Mouse (Mus musculus) adrenal gland, postnatal 36 days (tissue): ENCODE results near the gene Pcmt1. TPM values are rescaled to one million over a fixed set of nuclear protein-coding genes. Genes with fewer than 3 reads are reported as not detected.
A peak's percentile ranks its signal among the peaks of the same experiment; 100 is the strongest.

Experiments used
- DNase-seq, 2 experiments: peaks; one replicate each; pipeline ENCODE4 v3.0.0; 2021; ENCODE audit warnings: mixed read lengths in 1 of 2
- long read RNA-seq, 2 experiments: library from polyadenylated mRNA; stranded (forward); transcript quantifications; one replicate each; pipeline ENCODE4 v2.0.0; 2021; ENCODE audit warnings: borderline sequencing depth in 2 of 2
- total RNA-seq, 2 experiments: library from RNA; stranded (reverse); gene quantifications; 2 replicates each; pipeline ENCODE4 v1.2.3; 2021

The Pcmt1 gene
- 10 to 100 TPM; 71.4 to 78.4 TPM for total RNA-seq
- long read RNA-seq, experiment 1, transcript Pcmt1-202 (8 exons, 2,491 nt), result major isoform, 42 of 123 reads
- long read RNA-seq, experiment 1, transcript Pcmt1-210 (7 exons, 1,132 nt), result minor isoform, 14 of 123 reads
- long read RNA-seq, experiment 1, transcript Pcmt1-208 (8 exons, 2,757 nt), result minor isoform, 38 of 123 reads
- long read RNA-seq, experiment 1, partial matches to known transcripts, result 8 of 123 reads
- long read RNA-seq, experiment 1, other reads (novel, unspliced or antisense), result 21 of 123 reads
- long read RNA-seq, experiment 2, transcript Pcmt1-202 (8 exons, 2,491 nt), result major isoform, 13 of 30 reads
- long read RNA-seq, experiment 2, transcript Pcmt1-208 (8 exons, 2,757 nt), result minor isoform, 10 of 30 reads
- long read RNA-seq, experiment 2, partial matches to known transcripts, result 2 of 30 reads
- long read RNA-seq, experiment 2, other reads (novel, unspliced or antisense), result 3 of 30 reads

DNA sequence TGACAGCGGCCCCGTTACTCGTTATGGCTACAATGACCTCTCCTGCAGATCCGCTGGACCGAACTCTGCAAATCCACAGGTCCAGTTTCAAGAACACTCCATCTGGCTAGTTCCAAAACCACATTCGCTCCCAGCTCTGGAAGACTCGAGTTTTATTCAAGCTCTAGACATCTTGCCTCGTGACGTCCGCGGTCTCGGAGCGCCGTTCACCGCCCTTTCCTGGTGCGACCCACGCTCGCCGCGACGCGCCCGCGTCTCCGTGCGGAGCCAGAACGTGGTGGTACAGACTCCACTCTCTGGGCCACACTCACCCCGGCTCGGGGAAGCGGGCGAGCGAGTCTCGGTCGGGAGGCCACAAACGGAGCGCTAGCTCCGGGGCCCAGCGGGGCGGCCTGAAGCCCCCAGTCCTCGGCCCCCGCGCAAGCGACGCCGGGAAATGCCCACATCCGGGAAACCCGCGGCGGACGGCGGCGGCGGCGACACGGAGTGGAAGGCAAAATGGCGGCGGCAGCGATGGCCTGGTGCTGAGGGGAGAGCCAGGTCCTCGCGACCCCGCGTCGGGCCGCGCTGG is at the start of gene Pcmt1, which contains the start of gene Lats1:
Gene Pcmt1, minus strand, starts transcription at position 406 of the 571 bp plus-strand sequence.
Gene Lats1, plus strand, starts transcription at position 484 of the 571 bp plus-strand sequence.
- peak; percentile 94 for DNase-seq

DNA sequence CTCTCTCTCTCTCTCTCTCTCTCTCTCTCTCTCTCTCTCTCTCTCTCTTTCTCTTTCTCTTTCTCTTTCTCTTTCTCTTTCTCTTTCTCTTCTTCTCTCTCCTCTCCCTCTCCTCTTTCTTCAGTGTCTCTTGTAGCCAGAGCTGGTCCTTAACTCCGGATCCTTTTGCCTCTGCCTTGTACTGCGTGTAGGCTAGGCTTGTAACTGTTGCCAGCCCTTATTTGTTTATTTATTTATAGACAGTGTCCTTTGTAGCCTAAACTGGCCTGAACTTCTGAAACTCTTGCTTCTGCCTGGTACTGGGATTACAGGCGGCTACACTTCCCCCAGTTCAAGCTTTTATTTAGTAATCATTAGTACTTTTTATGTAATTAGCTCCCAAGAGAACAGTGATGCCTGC is 46.1 kb upstream of the Pcmt1 start:
- no peak for DNase-seq

DNA sequence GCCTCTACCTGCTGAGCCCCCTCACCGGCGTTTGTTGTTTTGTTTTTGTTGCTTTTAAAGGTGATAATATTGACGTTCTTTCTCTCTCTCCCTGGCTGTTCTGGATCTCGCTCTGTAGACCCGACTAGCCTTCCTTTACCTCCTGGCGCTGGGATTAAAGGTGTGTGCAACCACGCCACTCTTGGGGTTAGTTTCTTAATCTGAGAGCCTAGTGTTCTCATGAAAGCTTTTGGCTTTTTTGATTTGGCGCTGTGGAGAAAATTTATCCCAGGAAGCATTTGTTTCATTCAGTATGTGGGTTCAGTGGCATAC is 45.5 kb upstream of the Pcmt1 start:
- peak in 1 of 2 experiments; percentile 7 for DNase-seq

DNA sequence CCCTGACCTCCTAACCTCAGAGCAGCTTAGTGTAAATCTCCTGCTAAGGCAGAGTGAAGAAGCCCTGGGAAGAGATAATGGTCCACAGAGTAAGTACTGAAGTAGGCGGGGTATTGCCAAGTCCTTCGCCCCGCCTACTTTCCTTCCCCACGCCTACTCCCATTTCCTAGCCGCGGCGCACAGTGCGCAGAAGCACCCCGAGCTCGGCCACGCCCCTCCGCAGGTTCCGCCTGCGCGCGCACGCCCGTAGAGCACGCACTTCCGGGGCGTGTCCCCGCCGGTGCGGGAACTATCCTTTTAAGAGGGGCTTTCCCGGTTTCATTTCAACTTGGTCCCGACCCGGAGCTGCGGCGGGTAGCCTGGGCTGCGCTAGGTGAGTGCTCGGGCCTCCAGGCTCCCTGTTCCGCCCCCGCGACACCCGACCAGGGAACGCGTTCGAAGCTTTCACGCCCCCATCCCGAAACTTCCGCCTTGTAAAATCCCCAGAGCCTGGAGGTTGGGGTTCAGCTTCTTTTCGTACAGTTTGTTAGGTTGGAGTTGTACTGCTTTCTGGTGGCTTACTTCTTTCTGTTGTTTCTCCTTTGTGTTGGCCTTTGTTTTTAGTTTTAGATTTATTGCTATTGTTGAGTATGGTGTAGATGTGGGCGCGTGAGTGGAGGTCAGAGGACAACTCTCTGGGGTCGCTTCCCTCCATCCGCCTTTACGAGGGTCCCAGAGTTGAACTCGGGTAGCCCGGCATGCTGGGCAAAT is 45.0 kb upstream of the Pcmt1 start, which contains the start of gene Katna1:
Gene Katna1, plus strand, starts transcription at position 250 of the 750 bp plus-strand sequence.
- peak; percentile 96 to 97 for DNase-seq

DNA sequence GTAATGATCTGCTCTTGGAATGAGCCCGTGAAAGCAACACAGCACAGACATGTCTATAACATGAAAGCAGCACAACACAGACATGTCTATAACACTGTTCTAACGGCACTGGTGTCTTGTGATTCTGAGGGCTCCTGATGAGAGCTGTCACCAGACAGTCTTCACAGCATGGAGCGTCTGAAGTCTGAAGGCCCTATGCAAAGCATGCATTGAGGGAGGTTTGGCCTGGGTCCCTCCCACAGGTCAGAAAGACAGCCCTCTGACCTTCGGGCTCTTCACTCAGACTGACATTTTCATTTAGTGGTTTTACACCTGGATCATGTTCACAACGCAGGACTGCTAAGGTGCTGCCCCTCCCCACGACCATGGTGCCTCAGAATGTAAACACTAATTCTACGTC is 34.1 kb upstream of the Pcmt1 start:
- DNase-seq, result no peak

DNA sequence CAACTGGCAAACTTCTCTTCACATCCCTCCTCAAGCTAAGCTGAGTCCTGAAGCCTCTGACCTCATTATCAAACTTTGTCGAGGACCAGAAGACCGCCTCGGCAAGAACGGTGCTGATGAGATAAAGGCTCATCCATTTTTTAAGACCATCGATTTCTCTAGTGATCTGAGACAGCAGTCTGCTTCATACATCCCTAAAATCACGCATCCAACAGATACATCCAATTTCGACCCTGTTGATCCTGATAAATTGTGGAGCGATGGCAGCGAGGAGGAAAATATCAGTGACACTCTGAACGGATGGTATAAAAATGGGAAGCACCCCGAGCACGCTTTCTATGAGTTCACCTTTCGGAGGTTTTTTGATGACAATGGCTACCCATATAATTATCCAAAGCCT is 31.6 kb upstream of the Pcmt1 start:
- DNase-seq, result no peak

DNA sequence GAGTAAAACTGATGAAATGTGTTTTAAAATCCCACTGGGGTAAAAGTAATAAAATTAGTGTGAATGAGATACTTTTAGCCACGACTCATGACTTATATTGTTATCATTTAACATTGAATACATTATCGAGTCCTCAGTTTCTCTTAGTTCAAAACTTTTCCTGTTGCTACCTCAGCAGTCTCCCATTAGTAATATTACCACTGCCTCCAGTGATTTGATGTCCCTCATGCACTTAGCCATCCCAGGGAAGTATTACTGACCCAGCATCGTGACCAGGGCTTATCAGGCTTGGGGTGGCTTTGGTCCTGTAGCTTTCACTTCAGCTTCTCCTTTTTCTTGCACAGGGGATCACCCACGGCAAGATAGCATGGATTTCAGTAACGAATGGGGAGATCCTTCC is 29.2 kb upstream of the Pcmt1 start:
- DNase-seq, result no peak

DNA sequence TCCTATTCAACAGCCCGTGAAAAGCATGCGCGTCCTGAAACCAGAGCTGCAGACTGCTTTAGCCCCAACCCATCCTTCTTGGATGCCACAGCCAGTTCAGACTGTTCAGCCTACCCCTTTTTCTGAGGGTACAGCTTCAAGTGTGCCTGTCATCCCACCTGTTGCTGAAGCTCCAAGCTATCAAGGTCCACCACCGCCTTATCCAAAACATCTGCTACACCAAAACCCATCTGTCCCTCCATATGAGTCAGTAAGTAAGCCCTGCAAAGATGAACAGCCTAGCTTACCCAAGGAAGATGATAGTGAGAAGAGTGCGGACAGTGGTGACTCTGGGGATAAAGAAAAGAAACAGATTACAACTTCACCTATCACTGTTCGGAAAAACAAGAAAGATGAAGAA is 21.6 kb upstream of the Pcmt1 start:
- DNase-seq, result no peak

DNA sequence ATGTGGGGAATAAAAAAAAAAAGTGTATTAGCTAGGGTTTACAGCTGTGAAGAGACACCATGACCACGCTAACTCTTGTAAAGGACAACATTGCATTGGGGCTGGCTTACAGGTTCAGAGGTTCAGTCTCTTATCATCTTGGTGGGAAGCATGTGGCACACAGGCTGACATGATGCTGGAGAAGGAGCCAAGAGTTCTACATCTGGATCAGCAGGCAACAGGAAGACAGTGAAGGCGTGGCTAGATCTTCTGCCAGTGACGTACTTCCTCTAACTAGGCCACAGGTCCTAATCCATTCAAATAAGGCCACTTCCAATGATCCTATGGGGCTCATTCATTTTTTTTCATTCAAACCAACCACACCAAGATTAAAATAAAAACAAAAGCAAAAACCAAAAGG is 19.2 kb upstream of the Pcmt1 start:
- DNase-seq, result no peak

DNA sequence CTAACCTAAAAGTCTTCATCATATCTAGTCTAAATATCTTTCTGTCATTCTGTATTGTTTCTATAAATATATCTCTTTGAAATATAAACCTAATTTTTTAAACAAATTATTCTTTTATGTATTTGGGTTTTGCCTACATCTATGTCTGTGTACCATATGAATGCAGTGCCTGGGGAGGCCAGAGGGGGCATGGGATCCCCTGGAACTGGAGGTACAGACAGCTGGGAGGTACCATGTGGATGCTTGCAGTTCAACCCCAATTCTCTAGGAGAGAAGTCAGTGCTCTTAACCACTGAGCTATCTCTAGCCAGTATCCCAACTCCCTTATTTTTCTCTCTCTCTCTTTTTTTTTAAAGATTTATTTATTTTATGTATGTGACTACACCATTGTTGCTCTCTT is 14.3 kb upstream of the Pcmt1 start:
- no peak for DNase-seq

DNA sequence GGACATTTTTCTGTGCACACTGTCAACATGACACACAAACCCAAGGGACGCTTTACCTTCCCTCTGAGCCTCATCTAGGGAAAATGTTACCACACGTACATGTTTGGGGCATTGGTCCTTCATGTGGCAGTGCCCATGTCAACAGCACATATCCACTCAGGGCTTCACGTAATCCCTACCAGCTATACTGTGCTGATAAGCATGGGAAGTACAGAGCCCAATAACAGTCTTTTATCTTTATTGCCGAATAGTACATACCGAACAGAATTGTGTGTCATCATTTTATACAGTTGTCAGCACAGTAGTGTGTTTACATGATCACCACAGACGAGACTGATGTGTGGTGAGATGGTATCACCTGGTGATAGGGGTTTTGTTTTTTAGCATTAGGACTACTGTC is 6.0 kb upstream of the Pcmt1 start:
- no peak for DNase-seq

DNA sequence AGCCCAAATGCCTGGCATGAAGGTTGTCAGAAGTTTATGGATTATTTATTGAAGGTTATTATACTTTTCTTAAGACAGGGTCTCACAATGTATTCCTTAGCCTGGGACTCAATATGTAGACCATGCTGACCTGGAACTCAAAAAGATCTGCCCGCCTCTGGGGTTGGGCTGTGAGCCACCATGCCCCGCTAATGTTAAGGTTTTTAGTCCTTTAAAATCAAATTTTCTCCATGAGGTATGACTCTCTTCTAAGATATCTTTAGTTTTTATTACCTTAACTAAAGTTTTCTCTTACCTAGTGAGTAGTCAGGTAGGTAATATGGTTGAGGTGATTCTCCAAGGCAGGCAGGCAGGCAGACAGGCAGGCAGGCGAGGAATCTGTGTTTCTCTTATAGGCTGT is 1.3 kb upstream of the Pcmt1 start:
- DNase-seq, result no peak

DNA sequence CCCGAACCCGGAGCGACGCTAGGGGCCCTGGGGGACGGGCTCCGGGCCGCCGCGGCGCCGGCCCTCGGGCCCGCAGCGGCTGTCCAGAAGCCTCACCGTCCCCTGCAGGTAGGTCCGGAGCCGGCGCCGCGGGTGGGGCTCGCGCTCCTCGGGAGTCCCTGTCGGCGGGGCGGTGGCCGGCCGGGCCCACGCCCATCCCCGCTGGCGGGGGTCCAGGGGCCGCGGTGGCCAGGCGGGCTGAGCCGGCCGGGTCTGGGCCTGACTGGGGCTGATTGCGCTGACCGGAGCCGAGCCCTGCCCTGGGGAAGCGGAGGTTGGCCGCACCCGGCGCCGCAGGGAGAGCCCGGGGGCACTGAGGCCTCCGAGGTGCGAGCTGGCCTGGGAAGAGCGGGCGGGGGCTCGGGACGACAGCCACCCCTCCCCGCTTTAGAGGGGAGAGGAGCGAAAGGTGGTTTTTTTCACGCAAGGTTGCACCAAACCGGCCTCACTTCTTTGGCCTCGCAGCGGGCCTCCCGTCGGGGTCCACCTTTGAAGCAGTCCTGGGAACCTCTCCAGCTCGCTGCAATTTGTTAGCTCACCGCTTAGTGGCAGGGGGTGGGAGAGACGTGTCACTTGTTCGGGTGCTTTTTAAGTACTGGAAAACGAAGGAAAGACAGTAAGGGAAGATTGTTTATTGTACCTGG is 548 bp upstream of the Pcmt1 start:
- DNase-seq, result peak; percentile 71 to 78

DNA sequence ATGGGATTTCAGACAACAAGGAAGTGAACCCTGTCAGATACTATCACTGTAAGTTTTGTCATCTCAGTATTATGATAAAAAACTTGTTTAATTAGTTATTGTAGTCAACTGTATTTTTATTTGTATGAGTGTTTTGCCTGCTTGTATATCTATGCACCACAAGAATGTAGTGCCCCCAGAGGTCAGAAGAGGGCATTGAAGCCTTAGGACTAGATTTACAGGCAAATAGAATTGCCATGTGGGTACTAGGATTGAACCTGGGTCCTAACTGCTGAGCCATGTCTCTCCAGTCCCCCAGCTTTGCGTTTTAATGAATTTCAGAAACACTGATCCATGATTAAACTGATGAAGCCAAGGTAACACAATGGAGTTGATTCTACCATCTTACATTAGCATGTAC is 7.3 kb downstream of the Pcmt1 start:
- peak in 1 of 2 experiments; percentile 34 for DNase-seq

DNA sequence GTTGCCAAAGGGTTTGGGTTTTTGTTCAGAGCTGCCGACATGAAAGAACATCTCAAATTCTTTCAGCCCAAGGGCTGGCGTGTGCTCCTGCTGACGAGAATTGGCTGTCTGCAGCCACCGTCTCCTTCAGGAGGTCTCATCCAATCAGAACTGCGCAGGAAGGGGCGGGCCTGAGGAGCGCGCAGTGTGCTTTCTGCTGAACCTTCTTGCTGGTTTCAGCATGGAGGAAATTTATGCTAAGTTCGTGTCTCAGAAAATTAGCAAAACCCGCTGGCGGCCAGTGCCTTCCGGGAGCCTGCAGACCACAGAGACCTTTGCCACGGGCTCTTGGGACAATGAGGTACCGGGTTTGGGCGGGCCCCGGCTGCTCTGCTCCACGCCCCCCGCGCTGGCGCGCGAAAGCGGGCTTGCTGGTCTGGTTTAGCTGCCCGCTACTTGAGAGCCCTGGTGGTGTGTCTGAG is 13.6 kb downstream of the Pcmt1 start, which contains the start of gene Nup43:
Gene Nup43, plus strand, starts transcription at position 162 of the 461 bp plus-strand sequence.
- DNase-seq, result peak; percentile 92 to 93

DNA sequence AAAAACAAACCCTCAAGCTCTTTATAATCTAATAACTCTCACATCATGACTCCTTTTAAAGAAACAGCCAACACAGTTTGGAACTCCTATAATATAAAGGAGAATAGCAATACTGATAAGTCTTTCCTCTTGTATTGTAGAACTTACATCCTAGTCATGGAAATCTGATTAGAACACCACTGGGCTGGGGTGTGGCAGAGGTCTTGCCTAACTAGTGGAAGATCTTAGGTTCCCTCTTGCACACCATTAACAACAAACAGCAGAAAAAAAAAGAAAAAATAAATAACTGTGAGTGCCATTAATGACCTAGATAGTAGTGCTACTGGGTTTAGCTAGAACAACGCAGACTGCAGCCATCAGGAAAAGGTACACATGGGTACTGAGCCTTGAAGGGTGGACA is 16.0 kb downstream of the Pcmt1 start:
- DNase-seq, result no peak

DNA sequence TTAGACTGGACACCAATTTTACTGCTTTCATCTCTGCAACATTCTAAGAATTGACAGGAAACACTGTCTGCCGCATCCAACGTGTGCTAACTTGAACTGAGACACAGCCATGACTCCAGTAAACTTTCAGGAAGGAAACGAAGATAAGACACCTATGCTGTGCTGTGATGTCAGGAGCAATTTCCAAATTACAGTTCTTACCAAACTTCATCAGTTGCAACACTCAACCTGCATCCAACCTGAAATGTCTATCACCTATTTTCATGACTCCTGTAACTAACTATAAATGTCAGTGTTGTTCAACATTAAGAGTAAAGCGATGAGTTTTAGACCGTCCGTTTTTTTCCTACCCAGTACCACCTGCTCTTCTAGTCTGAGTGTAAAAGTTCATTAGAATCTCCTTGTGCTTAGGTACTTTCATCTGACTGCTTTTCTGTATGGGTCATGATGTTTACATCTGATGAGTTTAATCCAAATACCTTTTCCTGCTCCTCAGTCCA is 16.9 kb downstream of the Pcmt1 start:
- no peak for DNase-seq

DNA sequence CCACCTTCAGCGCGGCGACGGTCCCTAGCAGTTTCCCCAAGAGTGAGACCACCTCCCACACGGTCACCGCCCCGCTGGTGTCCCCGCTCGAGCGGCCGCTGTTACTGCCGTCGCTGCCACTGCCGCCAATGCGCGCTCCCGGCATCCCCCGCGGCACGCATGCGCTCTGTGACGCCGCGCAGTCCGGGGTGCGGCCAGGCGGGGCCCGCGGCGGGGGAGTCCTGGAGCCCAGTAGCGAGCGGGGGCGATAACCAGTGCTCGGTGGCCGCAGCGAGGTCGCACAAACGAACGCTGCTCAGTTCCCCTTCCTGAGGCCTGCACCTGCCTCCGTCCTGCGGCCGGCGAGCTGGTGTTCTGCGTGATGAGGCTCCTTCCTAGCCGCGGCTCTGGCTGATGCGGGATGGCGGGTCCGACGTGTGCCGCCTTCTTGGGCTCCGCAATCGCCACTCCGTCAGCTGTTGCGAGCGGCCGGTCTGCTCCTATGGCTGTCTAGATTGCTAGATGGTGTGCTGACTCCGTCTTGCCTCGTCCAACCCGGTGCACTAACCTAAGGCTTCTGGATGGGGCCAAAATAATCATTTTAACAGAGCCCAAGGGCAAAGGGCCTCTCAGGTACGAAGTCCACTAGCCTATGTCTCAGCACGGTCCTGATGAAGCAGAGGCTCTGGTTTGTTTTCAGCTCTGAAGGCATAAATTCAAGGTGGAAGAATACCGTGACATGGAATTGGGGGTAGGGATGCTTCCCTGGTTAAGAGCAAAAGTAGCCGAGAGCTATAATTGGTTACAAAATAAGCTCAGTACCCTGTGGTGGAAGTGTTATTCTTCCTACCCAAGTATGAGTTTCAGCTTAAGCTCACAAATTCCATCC is 17.5 kb downstream of the Pcmt1 start:
- peak; percentile 95 to 98 for DNase-seq

DNA sequence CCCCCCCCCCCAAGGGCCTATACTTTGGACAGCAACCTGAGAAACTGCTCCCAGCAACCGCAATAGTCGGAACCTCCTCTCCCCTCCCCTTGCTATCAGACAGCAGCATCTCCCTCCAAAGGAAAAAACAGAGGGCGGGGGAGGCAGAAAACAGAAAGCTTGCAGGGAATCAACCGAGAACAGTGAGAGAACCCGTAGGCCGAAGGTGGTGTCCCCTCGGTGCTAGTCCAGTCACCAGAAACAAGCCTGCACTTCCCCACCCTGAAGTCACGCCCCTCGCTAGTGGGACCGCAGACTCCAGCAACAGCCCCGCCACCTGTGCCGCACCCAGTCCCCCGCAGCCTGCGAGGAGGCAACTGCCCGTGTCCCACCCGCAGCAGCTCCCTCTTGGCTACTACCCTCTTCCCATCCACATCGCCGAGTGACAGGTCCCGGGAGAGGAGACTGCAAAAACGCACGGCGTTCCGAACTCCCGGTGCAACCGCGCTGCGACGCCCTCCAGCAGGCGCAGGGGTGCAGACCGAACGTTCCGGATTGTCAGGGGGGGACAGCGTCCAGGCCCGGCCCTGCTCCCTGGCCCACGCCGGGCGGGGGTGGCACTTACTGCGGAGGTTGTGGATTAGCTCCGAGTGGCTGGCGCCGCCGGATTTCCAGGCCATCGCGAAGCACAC is 18.3 kb downstream of the Pcmt1 start:
- DNase-seq, result peak in 1 of 2 experiments; percentile 77

DNA sequence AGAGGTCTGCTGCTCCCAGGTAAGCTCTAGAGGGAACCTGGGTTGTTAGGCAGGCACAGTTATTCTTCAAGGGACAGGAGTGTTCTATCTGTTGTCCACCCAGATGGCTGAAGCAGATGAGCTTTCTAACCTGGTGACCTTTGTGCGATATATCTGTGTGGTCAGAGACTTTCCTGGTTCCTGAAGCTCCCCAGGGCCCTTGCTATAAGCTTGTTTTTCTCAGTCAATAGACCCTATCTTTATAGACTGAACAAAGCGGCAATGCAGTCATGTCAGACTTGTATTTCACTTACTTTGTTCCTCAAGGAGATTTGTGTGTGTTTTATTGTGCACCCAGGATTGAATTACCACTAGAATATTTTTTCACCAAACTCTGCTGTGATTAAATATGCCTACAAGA is 29.9 kb downstream of the Pcmt1 start:
- DNase-seq, result no peak
